In the genomic region with DNA sequence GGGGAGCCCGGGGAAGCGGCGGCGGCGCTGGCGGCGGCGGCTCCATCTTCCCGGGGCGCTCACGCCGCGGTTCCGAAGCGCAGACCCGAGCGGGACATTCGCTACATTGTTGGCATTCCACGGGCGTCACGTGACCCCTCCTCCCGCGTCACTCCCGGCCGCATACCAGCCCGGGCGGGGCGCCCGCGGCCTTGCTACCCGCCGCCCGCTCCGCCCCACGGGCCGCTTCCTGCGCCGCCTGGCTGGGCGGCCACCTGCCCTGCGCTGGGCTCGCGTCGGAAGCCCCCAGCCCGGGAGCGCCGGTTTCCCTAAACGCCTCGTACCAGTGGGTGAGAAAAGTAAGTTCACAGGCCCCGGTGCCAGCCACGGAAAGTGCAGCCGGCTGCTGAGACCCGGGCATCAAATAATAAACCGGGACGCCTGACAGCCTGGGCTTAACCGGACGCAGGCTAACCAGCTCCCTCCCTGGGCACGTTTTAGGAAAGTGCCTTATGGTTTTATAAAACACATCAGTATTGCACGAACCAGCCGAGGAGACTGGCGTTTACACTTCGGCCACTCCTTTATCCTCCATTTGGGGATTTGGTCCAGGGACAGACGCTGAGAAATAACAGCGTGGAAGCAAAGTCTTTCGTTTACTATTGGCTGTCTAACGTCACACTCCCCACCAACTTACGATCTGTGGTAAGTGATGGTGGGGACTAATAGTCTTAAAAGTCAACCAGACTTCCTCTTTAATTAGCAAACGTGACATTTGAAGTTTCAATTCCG, we compare ENCODE assay signal across 8 mouse cellular contexts. TPM values are rescaled to one million over a fixed set of nuclear protein-coding genes. Genes with fewer than 3 reads are reported as not detected.
DNase-seq lines count a peak whose midpoint lies in the region; ATAC-seq and TF ChIP-seq lines count a peak whose summit lies in the region.

A gene (minus strand): TSS at position 103 of the 771 bp plus-strand sequence.

- H3K27ac ChIP-seq in forebrain, embryonic 13.5 days = peak within 1 kb of the TSS; percentile 54
- H3K27ac ChIP-seq in heart, postnatal 0 days (ENCODE audit: low read depth) = peak within 1 kb of the TSS; percentile 99
- H3K27ac ChIP-seq in liver, embryonic 15.5 days (replicated peaks) = peak within 1 kb of the TSS; percentile 84
- peak within 1 kb of the TSS; percentile 80 for H3K27ac ChIP-seq in neural tube, embryonic 11.5 days (ENCODE audit: low read depth, low read length)
- peak within 1 kb of the TSS; percentile 93 for H3K27ac ChIP-seq in stomach, embryonic 16.5 days (ENCODE audit: low read length)

- no peak for TF ChIP-seq EP300 in heart, postnatal 0 days (IDR thresholded peaks at IDR 0.05; ENCODE audit: low read depth)

- ATAC-seq in forebrain, embryonic 13.5 days = peak; percentile 88
- peak; percentile 93 for ATAC-seq in heart, postnatal 0 days (ENCODE audit: insufficient read depth, low read depth)
- ATAC-seq in liver, embryonic 15.5 days (ENCODE audit: insufficient read depth) = peak; percentile 92
- peak; percentile 89 for ATAC-seq in neural tube, embryonic 11.5 days (ENCODE audit: insufficient read depth, low FRiP score, low TSS enrichment)
- ATAC-seq in stomach, embryonic 16.5 days (ENCODE audit: insufficient read depth, low FRiP score) = peak; percentile 93

- H3K4me3 ChIP-seq in E14TG2a.4 (replicated peaks; ENCODE audit: low read length) = peak within 1 kb of the TSS; percentile 88
- H3K4me3 ChIP-seq in forebrain, embryonic 13.5 days = peak within 1 kb of the TSS; percentile 90
- peak within 1 kb of the TSS; percentile 97 for H3K4me3 ChIP-seq in heart, postnatal 0 days (ENCODE audit: low read depth, low read length)
- peak within 1 kb of the TSS; percentile 95 for H3K4me3 ChIP-seq in liver, embryonic 15.5 days (replicated peaks)
- peak within 1 kb of the TSS; percentile 94 for H3K4me3 ChIP-seq in neural tube, embryonic 11.5 days (ENCODE audit: low read depth, low read length)
- H3K4me3 ChIP-seq in stomach, embryonic 16.5 days (replicated peaks; ENCODE audit: low read length) = peak within 1 kb of the TSS; percentile 79

- DNase-seq in c-Kit-positive CD71-positive TER-119-positive erythroid progenitor cells, embryonic 14.5 days (ENCODE audit: low spot score) = peak; percentile 66
- peak; percentile 92 for DNase-seq in heart, postnatal 0 days (ENCODE audit: low spot score)
- peak; percentile 96 to 97 for DNase-seq in kidney, postnatal 4 days
- peak; percentile 89 for DNase-seq in neural tube, embryonic 11.5 days (ENCODE audit: low spot score)

- peak within 1 kb of the TSS; percentile 86 for H3K9ac ChIP-seq in forebrain, embryonic 13.5 days
- H3K9ac ChIP-seq in heart, postnatal 0 days (replicated peaks; ENCODE audit: low read depth, low read length) = peak within 1 kb of the TSS; percentile 99
- H3K9ac ChIP-seq in liver, embryonic 15.5 days = peak within 1 kb of the TSS; percentile 92
- peak within 1 kb of the TSS; percentile 95 for H3K9ac ChIP-seq in neural tube, embryonic 11.5 days (ENCODE audit: low read length)
- H3K9ac ChIP-seq in stomach, embryonic 16.5 days (ENCODE audit: low read length) = peak within 1 kb of the TSS; percentile 97

- peak within 1 kb of the TSS; percentile 93 for H3K4me2 ChIP-seq in forebrain, embryonic 13.5 days
- peak within 1 kb of the TSS; percentile 68 for H3K4me2 ChIP-seq in heart, postnatal 0 days (ENCODE audit: low read depth, low read length)
- H3K4me2 ChIP-seq in liver, embryonic 15.5 days = peak within 1 kb of the TSS; percentile 97
- H3K4me2 ChIP-seq in neural tube, embryonic 11.5 days (ENCODE audit: low read depth) = peak within 1 kb of the TSS; percentile 63
- peak within 1 kb of the TSS; percentile 79 for H3K4me2 ChIP-seq in stomach, embryonic 16.5 days (ENCODE audit: low read depth, low read length)

- H3K4me1 ChIP-seq in E14TG2a.4 (replicated peaks; ENCODE audit: low read depth, low read length) = peaks cover 24% of the 10 kb centered on the region
- peaks cover 22% of the 10 kb centered on the region for H3K4me1 ChIP-seq in forebrain, embryonic 13.5 days
- H3K4me1 ChIP-seq in heart, postnatal 0 days (ENCODE audit: control insufficient read depth, insufficient read depth) = peaks cover 15% of the 10 kb centered on the region
- H3K4me1 ChIP-seq in liver, embryonic 15.5 days (replicated peaks) = peaks cover 60% of the 10 kb centered on the region
- no peaks in the 10 kb centered on the region; the same call in 1 of the 2 replicates for H3K4me1 ChIP-seq in neural tube, embryonic 11.5 days (ENCODE audit: control insufficient read depth, insufficient read depth, low read length)
- H3K4me1 ChIP-seq in stomach, embryonic 16.5 days (ENCODE audit: control insufficient read depth, insufficient read depth, low read length) = peaks cover 11% of the 10 kb centered on the region; the same call in 1 of the 2 replicates

- no peaks in the 10 kb centered on the region for H3K9me3 ChIP-seq in E14TG2a.4 (ENCODE audit: low read length)
- H3K9me3 ChIP-seq in forebrain, embryonic 13.5 days (replicated peaks) = no peaks in the 10 kb centered on the region
- no peaks in the 10 kb centered on the region for H3K9me3 ChIP-seq in heart, postnatal 0 days (replicated peaks; ENCODE audit: control insufficient read depth, low read length)
- no peaks in the 10 kb centered on the region for H3K9me3 ChIP-seq in liver, embryonic 15.5 days (replicated peaks)
- H3K9me3 ChIP-seq in neural tube, embryonic 11.5 days (ENCODE audit: control insufficient read depth, low read length) = no peaks in the 10 kb centered on the region
- no peaks in the 10 kb centered on the region for H3K9me3 ChIP-seq in stomach, embryonic 16.5 days (replicated peaks; ENCODE audit: control insufficient read depth, low read length)

- H3K36me3 ChIP-seq in E14TG2a.4 (ENCODE audit: insufficient read depth, low read length) = no peaks in the 10 kb centered on the region
- no peaks in the 10 kb centered on the region for H3K36me3 ChIP-seq in forebrain, embryonic 13.5 days (ENCODE audit: poor library complexity, severe bottlenecking)
- no peaks in the 10 kb centered on the region for H3K36me3 ChIP-seq in heart, postnatal 0 days (replicated peaks; ENCODE audit: control insufficient read depth, insufficient read depth, low read length)
- no peaks in the 10 kb centered on the region for H3K36me3 ChIP-seq in liver, embryonic 15.5 days (replicated peaks)
- no peaks in the 10 kb centered on the region for H3K36me3 ChIP-seq in neural tube, embryonic 11.5 days (ENCODE audit: control insufficient read depth, insufficient read depth, low read length)
- H3K36me3 ChIP-seq in stomach, embryonic 16.5 days (ENCODE audit: control insufficient read depth, insufficient read depth, low read length) = no peaks in the 10 kb centered on the region

- TF ChIP-seq CTCF in E14TG2a.4 (conservative IDR thresholded peaks at IDR 0.05; ENCODE audit: low read length) = no peak
- TF ChIP-seq CTCF in heart, postnatal 0 days (IDR thresholded peaks at IDR 0.05; ENCODE audit: low read depth) = no peak

- H3K27me3 ChIP-seq in E14TG2a.4 (ENCODE audit: insufficient read depth, low read length) = peaks cover 79% of the 10 kb centered on the region
- peaks cover 7% of the 10 kb centered on the region; the same call in 1 of the 2 replicates for H3K27me3 ChIP-seq in forebrain, embryonic 13.5 days
- H3K27me3 ChIP-seq in heart, postnatal 0 days (ENCODE audit: control insufficient read depth, insufficient read depth, low read length) = no peaks in the 10 kb centered on the region
- peaks cover 44% of the 10 kb centered on the region for H3K27me3 ChIP-seq in liver, embryonic 15.5 days
- H3K27me3 ChIP-seq in neural tube, embryonic 11.5 days (ENCODE audit: control insufficient read depth, insufficient read depth, low read length) = no peaks in the 10 kb centered on the region
- H3K27me3 ChIP-seq in stomach, embryonic 16.5 days (ENCODE audit: control insufficient read depth, insufficient read depth, low read length) = no peaks in the 10 kb centered on the region

- under 1% methylated on average over 64 of the region's 68 CpGs for WGBS in forebrain, embryonic 13.5 days
- under 1% methylated on average over 65 of the region's 68 CpGs for WGBS in heart, postnatal 0 days
- under 1% methylated on average over 61 of the region's 68 CpGs for WGBS in liver, embryonic 15.5 days (ENCODE audit: insufficient replicate concordance)
- under 1% methylated on average over 52 of the region's 68 CpGs for WGBS in neural tube, embryonic 11.5 days
- WGBS in stomach, embryonic 16.5 days = under 1% methylated on average over 67 of the region's 68 CpGs

RNA-seq across cellular contexts. Expression of the gene that starts here (rescaled TPM):
- polyA plus RNA-seq in forebrain, embryonic 13.5 days (2015; fragmentation: Nextera tagmentation; extraction: Ambion mirVana) = not detected in 2 replicates
- total RNA-seq in heart, postnatal 0 days (2014; rRNA removed; ENCODE audit: low replicate concordance) = not detected in 2 replicates
- polyA plus RNA-seq in heart, postnatal 0 days (2015; fragmentation: Nextera tagmentation; extraction: Ambion mirVana) = not detected in 2 replicates
- not detected in 2 replicates for polyA plus RNA-seq in liver, embryonic 15.5 days (2015; fragmentation: Nextera tagmentation; extraction: Ambion mirVana)
- polyA plus RNA-seq in neural tube, embryonic 11.5 days (2014; fragmentation: Nextera tagmentation; extraction: Ambion mirVana) = not detected in 2 replicates
- not detected in 2 replicates for polyA plus RNA-seq in stomach, embryonic 16.5 days (2015; fragmentation: Nextera tagmentation; extraction: Ambion mirVana)

Comparison
In these comparisons a context has a peak if more than half of its experiments do, and no peak if none do; other contexts are left out.
1. Peak in every context shown above with its lines: DNase-seq, ATAC-seq, H3K4me3 ChIP-seq and H3K27ac ChIP-seq.
2. Peak in ATAC-seq, H3K4me3 ChIP-seq, H3K27ac ChIP-seq, H3K9ac ChIP-seq and H3K4me2 ChIP-seq in forebrain, embryonic 13.5 days; RNA of the gene not detected or under 1 TPM.
3. Peak in DNase-seq, ATAC-seq, H3K4me3 ChIP-seq, H3K27ac ChIP-seq, H3K9ac ChIP-seq and H3K4me2 ChIP-seq in heart, postnatal 0 days; RNA of the gene not detected or under 1 TPM.
4. Peak in ATAC-seq, H3K4me3 ChIP-seq, H3K27ac ChIP-seq, H3K9ac ChIP-seq and H3K4me2 ChIP-seq in liver, embryonic 15.5 days; RNA of the gene not detected or under 1 TPM.
5. Peak in DNase-seq, ATAC-seq, H3K4me3 ChIP-seq, H3K27ac ChIP-seq, H3K9ac ChIP-seq and H3K4me2 ChIP-seq in neural tube, embryonic 11.5 days; RNA of the gene not detected or under 1 TPM.
6. Peak in ATAC-seq, H3K4me3 ChIP-seq, H3K27ac ChIP-seq, H3K9ac ChIP-seq and H3K4me2 ChIP-seq in stomach, embryonic 16.5 days; RNA of the gene not detected or under 1 TPM.